Mouse (Mus musculus) liver, embryonic 14.5 days (tissue): ENCODE results near the gene Ube3a. TPM values are rescaled to one million over a fixed set of nuclear protein-coding genes. Genes with fewer than 3 reads are reported as not detected.
A peak's percentile ranks its signal among the peaks of the same experiment; 100 is the strongest.

ENCODE experiments used
- ATAC-seq: fragments of 200-750 bp; cut with Nextera tagmentation; 2 replicates; pipeline ENCODE4 v1.8.0; 2017; ENCODE audit warnings: moderate number of reproducible peaks, mild to moderate bottlenecking, moderate library complexity; ENCODE audit not compliant: insufficient read depth
- DNase-seq, 3 experiments: peaks; one replicate each; pipeline ENCODE4 v3.0.0-alpha.2; 2012 to 2013; ENCODE audit warnings: low read depth in 3 of 3, low spot score in 3 of 3
- H3K27ac ChIP-seq: fragments of 300-500 bp; sonication (generic); 2 replicates; pipeline ENCODE4 v1.5.1; 2014; ENCODE audit warnings: moderate library complexity, mild to moderate bottlenecking, control low read depth, inconsistent platforms
- H3K27me3 ChIP-seq: fragments of 300-500 bp; sonication (generic); 2 replicates; pipeline ENCODE4 v1.6.1; 2014; ENCODE audit warnings: mild to moderate bottlenecking, low read length, moderate library complexity; ENCODE audit not compliant: control insufficient read depth, insufficient read depth
- H3K36me3 ChIP-seq: fragments of 300-500 bp; sonication (generic); replicated peaks from 2 replicates; pipeline ENCODE4 v1.6.1; 2014; ENCODE audit warnings: low read depth; ENCODE audit not compliant: control insufficient read depth, insufficient read depth
- H3K4me1 ChIP-seq, 2 experiments: fragments of 200-500 bp in 1 of 2; fragments of 300-500 bp in 1 of 2; sonication (generic) in 1 of 2; replicated peaks; 2 replicates each; pipeline ENCODE4 v1.6.1; 2012 to 2014; ENCODE audit warnings: antibody characterized with exemption in 1 of 2, inconsistent platforms in 1 of 2, low read length in 1 of 2; ENCODE audit not compliant: control insufficient read depth in 2 of 2, insufficient read depth in 2 of 2
- H3K4me2 ChIP-seq: fragments of 300-500 bp; sonication (generic); 2 replicates; pipeline ENCODE4 v1.6.1; 2014; ENCODE audit warnings: low read depth, mild to moderate bottlenecking, control low read depth, moderate library complexity
- H3K4me3 ChIP-seq, 2 experiments: fragments of 200-500 bp in 1 of 2; fragments of 300-500 bp in 1 of 2; sonication (generic) in 1 of 2; 2 replicates each; pipeline ENCODE4 v1.5.1; 2012 to 2014; ENCODE audit warnings: low read depth in 2 of 2, low read length in 2 of 2, mild to moderate bottlenecking in 2 of 2, control low read depth in 1 of 2, inconsistent platforms in 1 of 2, moderate library complexity in 1 of 2; ENCODE audit not compliant: insufficient read depth in 1 of 2
- H3K9ac ChIP-seq: fragments of 300-500 bp; sonication (generic); replicated peaks from 2 replicates; pipeline ENCODE4 v1.6.1; 2014; ENCODE audit warnings: mild to moderate bottlenecking, control low read depth, moderate library complexity
- H3K9me3 ChIP-seq: fragments of 300-500 bp; sonication (generic); 2 replicates; pipeline ENCODE4 v1.6.1; 2016; ENCODE audit warnings: low read length, mixed read lengths; ENCODE audit not compliant: control insufficient read depth
- CTCF ChIP-seq: IDR thresholded peaks from 2 replicates; pipeline ENCODE4 v1.5.1; 2016; ENCODE audit warnings: antibody characterized with exemption, low read depth, control low read depth
- EP300 ChIP-seq: IDR thresholded peaks from 2 replicates; pipeline ENCODE4 v1.6.1; 2016; ENCODE audit warnings: antibody characterized with exemption, low read depth
- WGBS: fragments of 180-500 bp; shearing (Covaris S2); extraction: QIAGEN DNeasy Blood & Tissue Kit; methylation state at CpG from one replicate; pipeline ENCODE4 v1.1.7; 2014; ENCODE audit not compliant: insufficient replicate concordance; 5-methylcytosine and 5-hydroxymethylcytosine counted together
- polyA plus RNA-seq, 2 experiments: library from polyadenylated mRNA; depleted of rRNA in 1 of 2; stranded (reverse) in 1 of 2; unstranded in 1 of 2; fragments of >200 nt; fragmentation: Nextera tagmentation in 1 of 2; extraction: Ambion mirVana in 1 of 2; gene quantifications; 2 replicates each; pipeline versions ENCODE4 v1.2.1 to v1.2.3; 2012 to 2014

The Ube3a gene
- polyA plus RNA-seq, 2 experiments = 7.0 to 47.3 TPM

GRCm38 (mm10) chr7:59229183-59229911, 797 bp downstream of the Ube3a start:
- peak in 1 of 3 experiments; percentile 37 for DNase-seq
- Histone ChIP-seq H3K4me3 (peak overlapping the region; percentile 74 to 86), H3K4me1 (peaks cover 7 to 12% of the 10 kb centered on the region in 2 experiments; a peak in 3 of 4 replicates), H3K27ac (peak overlapping the region; percentile 75), H3K4me2 (peak overlapping the region; percentile 80), H3K27me3 (no peaks in the 10 kb centered on the region), H3K36me3 (no peaks in the 10 kb centered on the region), H3K9ac (peak overlapping the region; percentile 91), H3K9me3 (no peaks in the 10 kb centered on the region)
- under 1% methylated on average over 51 of the region's 52 CpGs for WGBS
- peak; percentile 24 for ATAC-seq
- no peak for TF ChIP-seq CTCF
- TF ChIP-seq EP300 = no peak

DNA sequence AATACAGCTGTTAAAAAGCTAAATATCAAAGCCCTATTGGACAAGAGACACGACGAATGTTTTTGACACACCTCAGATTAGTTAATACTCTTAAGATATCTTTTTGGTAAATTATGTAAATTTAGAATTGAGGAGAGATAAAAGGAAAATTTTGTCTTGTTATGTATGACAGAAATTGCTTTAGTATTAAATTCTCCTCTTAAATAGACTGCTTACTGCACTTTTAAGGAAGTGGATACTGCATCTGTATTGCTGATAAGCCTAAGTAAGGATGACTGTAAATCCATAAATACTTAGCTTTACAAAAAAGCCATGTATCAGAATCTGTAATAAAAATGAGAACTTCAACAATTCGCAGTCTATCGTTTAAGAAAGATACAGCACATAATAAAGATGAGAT, 1.8 kb downstream of the Ube3a start:
- no peak for TF ChIP-seq EP300
- no peak for TF ChIP-seq CTCF
- peaks cover 12 to 17% of the 10 kb centered on the region in 2 experiments for H3K4me1 ChIP-seq
- DNase-seq (no peak), ATAC-seq (no peak)
- peak overlapping the region; percentile 74 to 86; a peak in 3 of 4 replicates for H3K4me3 ChIP-seq
- H3K27me3 ChIP-seq = no peaks in the 10 kb centered on the region
- 24% methylated on average over 4 of the region's 4 CpGs for WGBS
- peak overlapping the region; percentile 91 for H3K9ac ChIP-seq
- no peaks in the 10 kb centered on the region for H3K9me3 ChIP-seq
- H3K36me3 ChIP-seq = no peaks in the 10 kb centered on the region
- H3K27ac ChIP-seq = no peak overlapping the region
- peak overlapping the region; percentile 80 for H3K4me2 ChIP-seq

DNA sequence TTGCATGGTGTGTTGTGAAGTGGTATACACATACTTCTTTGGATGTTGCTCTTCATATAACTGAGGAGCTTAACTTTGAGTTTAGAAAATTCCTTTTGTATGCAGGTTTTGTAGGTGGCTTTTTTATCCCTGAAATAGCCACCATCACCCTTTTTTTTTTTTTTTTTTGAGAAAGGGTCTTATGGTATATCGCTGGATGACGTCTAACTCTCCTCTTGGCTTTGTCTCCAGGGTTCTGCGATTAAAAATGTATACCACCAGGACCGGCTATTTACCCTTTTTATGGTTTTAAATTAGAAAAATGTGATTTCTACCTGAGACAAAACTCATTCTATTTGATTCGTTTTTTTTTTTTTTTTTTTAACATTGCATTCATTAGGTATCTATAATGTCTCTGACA, 2.2 kb downstream of the Ube3a start:
- Histone ChIP-seq H3K27me3 (no peaks in the 10 kb centered on the region), H3K4me3 (peak overlapping the region; percentile 74 to 86; a peak in 3 of 4 replicates)

GRCm38 (mm10) chr7:59231960-59232359, 3.4 kb downstream of the Ube3a start:
- H3K9me3 ChIP-seq = no peaks in the 10 kb centered on the region
- no peak overlapping the region for H3K4me3 ChIP-seq
- H3K9ac ChIP-seq = no peak overlapping the region
- 35% methylated on average over 1 of the region's 1 CpGs for WGBS
- H3K4me1 ChIP-seq = peaks cover 12 to 17% of the 10 kb centered on the region in 2 experiments
- H3K27me3 ChIP-seq = no peaks in the 10 kb centered on the region
- no peak for TF ChIP-seq CTCF
- no peak for TF ChIP-seq EP300
- no peak for DNase-seq
- ATAC-seq = no peak
- no peak overlapping the region for H3K27ac ChIP-seq
- peak overlapping the region; percentile 38 for H3K4me2 ChIP-seq
- H3K36me3 ChIP-seq = no peaks in the 10 kb centered on the region

More for the DNA sequence above, 2.2 kb downstream of the Ube3a start:
- ATAC-seq (no peak), DNase-seq (no peak)
- Histone ChIP-seq H3K36me3 (no peaks in the 10 kb centered on the region), H3K4me2 (peak overlapping the region; percentile 80), H3K4me1 (peaks cover 12 to 17% of the 10 kb centered on the region in 2 experiments), H3K27ac (no peak overlapping the region), H3K9ac (no peak overlapping the region), H3K9me3 (no peaks in the 10 kb centered on the region)
- TF ChIP-seq CTCF = no peak
- TF ChIP-seq EP300 = no peak
- 60% methylated on average over 5 of the region's 5 CpGs for WGBS

DNA sequence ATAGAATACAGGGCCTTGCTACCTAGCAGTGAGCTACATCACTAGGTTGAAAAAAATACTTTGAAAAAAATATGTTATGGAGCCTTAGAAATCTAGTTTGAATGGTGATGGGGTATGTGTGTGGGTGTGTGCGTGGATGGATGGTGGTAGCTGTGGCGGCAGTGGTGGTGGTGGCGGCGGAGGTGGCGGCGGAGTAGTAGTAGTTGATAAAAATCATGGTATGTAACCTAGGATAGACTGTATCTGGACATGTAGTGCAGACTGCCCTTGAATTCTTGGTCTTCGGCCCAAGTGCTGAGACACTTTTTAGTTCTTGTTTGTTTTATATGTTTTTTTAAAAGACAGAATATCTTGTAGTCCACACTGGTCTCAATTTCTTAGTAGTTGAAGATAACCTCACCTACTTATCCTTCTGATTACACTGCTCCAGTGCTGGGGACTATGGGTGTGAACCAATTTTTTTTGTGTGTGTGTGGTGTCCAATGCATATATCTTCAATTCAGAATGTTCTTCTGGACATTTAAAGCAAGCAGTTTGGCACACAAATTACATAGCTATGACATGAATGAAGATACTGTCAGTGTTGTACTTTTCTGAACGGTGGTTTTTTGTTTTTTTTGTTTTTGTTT, 6.3 kb downstream of the Ube3a start:
- DNase-seq = no peak
- Histone ChIP-seq H3K4me3 (no peak overlapping the region), H3K27me3 (no peaks in the 10 kb centered on the region), H3K27ac (no peak overlapping the region), H3K4me1 (peaks cover 10 to 15% of the 10 kb centered on the region in 2 experiments), H3K9ac (no peak overlapping the region), H3K36me3 (no peaks in the 10 kb centered on the region), H3K9me3 (no peaks in the 10 kb centered on the region), H3K4me2 (no peak overlapping the region)
- 77% methylated on average over 8 of the region's 8 CpGs for WGBS
- ATAC-seq = peak; percentile 55; the same call in 1 of the 2 replicates
- TF ChIP-seq EP300 = no peak
